Mouse (Mus musculus) lung, adult 18-20 months (tissue): ENCODE measurements at regions not wholly inside any gene's neighbourhood (a gene's known extent, or its start where the extent isn't known, plus 50 kb on each side); places are given as distances from the start of the nearest gene placed in this dataset.

Experiments used
- DNase-seq, 2 experiments: peaks; one replicate each; pipeline ENCODE4 v3.0.0; 2022; ENCODE audit warnings: mixed read lengths in 2 of 2

DNA sequence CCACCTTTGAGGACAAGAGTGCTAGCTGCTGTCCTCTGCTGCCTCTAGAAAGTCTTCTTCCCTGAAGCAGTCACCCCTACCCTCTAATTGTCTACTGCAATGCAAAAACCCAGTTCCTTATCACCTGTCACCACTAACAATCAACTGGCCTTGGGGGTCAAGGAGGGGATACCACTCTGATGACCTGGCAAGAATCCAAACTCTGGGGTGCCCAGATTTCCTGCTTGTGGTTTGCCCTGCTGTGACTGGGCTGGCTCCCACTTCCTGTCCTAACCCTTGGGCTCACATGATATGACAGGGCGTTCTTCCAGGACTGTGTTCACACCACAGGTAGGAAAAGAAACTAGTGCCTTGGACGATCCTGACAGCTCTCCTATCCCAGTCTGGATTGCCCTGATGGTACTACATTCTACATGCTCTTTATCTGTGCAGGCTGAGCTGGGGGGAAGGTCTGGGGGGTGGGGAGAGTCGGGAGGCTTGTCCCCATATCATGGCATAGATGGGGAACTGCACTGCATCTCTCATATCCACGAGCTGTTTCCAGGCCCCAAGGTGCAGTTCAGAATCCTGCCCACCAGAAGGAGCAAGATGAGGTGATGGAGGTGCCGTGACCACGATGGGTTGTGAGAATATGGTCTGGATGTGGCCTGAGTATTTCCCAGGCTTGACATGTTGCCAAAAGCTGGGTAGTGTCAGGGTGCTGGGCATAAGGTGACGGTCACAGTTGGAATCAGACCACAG is 81.0 kb downstream of the Maf start:
- DNase-seq: no peak

DNA sequence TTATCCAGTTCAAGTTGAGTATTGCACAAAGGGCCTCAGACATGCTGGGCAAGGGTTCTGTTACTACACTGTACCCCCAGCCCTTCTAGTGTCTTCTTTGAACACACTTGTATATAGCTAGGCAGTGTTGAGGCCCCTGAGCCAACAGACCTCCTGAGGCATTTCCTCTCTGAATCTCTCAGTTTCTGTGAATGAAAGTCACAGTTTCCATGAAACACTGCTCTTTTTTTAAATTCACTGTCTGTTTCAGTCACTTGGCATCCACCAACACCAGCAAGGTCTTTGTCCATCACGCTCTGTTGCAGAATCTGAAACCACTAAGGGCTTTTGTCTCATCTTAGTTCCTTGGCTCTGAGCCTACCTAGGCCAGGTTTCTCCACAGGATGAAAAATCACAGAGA is 82.5 kb downstream of the Maf start:
- DNase-seq: no peak

DNA sequence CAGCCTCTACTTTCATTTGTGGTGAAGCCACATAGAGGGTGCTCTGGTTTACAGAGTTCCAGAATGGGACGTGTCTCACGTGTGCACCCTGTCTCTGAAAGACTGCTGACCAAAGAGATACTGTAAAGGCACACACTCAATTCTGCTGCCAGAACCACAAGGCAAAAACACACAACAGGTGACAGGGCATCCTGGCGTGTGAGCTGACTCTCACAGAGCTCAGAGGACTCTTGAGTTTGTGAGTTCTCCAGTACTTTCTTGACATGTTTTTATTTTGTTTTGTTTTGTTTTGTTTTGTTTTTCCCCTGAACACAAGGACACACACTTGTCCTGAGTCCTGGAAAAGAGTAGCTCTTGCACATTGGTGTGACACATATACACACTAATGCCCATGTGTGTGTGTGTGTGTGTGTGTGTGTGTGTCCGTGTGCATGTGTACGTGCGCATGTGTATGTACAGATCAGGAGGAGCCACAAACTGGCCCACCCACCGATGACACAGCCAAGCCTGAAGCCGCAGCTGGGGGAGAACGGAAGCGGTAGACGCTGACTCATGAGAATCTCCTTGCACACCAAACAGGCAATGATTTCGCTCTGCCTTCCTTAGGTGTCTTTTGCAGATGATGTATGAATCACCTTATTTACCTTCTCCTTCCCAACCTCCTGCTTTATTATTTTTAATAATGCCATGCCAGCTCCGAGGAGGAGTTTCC is 89.4 kb downstream of the Maf start:
- peak; percentile 5 to 27 for DNase-seq

DNA sequence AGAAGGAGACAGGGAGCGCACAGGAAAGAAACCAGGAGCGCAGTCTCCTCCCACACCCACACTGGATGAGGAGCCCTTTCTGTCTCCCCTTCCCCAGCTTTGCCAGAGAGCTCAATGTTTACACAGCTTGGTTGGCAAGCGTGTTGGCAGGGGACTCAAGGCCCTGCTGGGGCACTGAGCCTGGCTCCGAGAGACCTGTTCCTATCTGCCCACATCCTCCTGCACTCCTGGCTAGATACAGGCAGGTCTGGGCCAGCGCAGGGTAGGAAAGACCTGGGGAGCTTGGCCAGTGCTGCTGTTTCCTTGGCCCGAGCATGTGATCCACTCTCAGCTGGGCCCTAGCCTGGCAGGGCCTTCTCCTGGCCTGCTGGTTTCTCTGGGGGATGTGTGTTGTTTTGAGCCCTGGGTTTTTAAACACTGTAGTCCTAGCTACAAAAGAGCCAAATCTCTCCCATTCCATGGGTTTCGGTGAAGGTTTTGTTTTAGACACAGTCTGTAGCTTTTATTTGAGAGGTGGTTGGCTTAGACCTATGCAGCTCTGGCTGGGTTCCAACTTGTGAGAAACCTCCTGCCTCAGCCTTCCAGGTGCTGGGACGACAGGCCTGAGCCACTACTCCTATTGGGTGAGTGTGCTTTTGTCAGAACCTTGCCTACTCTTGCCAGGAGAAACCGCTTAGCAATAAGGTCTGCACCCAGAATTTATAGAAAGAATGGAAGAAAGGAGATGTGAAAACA is 90.6 kb downstream of the Maf start:
- no peak for DNase-seq

DNA sequence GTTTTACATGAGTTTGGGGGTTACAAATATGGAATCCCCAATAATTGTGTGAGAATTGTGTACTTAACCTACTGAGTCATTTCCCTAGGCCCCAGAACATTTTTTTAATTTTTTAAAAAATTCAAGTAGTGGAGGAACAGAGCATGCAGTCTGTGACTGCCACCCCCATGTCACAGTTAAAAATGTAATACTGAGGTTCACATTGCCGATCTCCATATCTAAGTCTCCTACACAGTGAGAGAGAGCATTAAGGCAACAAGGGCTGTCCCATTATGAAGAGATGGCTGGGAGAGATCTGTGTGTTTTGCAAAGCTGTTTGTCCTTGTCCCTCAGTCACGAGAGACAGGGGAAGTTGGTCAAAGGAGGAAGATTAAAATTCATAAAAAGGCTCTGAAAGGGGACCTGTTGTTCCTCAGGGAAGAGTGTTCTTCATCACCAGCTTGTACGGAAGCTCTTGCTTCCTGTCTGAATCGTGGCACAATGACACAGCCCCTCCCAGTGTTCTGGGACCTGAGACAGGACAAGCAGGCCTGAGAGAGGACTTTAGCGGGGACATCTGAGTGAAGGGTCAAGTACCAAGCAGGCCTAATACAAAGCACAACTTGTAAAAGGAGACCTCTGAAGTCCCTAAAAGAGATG is 93.5 kb downstream of the Maf start:
- peak in 1 of 2 experiments; percentile 2 for DNase-seq

- DNase-seq: no peak
Measured at GRCm38 (mm10) chr8:115612119-115612518, 95.5 kb downstream of the Maf start.

- DNase-seq: no peak
Measured at GRCm38 (mm10) chr8:115599771-115600170, 107.8 kb downstream of the Maf start.

GRCm38 (mm10) chr8:115597226-115597953 is 110.2 kb downstream of the Maf start:
- no peak for DNase-seq

DNA sequence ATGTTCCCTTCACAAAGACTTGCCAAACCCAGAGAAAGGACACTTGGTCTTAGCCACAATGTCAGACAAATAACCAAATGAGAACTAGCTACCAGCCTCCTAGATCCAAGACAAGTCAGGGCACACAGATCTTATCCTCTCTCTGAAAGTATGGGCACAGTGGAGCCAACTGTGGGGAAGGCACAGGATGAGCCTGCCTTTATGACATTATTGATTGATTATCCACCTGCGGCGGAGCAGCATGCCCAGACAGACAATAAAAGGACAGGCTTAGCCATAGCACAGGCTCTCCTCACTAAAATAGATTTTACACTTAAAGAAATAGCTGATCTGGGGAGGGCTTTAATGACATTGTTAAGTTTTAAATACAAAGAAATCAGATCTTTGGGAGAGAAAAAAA is 117.9 kb downstream of the Maf start:
- DNase-seq: no peak

GRCm38 (mm10) chr8:115589076-115589475 is 118.5 kb downstream of the Maf start:
- DNase-seq: no peak

DNA sequence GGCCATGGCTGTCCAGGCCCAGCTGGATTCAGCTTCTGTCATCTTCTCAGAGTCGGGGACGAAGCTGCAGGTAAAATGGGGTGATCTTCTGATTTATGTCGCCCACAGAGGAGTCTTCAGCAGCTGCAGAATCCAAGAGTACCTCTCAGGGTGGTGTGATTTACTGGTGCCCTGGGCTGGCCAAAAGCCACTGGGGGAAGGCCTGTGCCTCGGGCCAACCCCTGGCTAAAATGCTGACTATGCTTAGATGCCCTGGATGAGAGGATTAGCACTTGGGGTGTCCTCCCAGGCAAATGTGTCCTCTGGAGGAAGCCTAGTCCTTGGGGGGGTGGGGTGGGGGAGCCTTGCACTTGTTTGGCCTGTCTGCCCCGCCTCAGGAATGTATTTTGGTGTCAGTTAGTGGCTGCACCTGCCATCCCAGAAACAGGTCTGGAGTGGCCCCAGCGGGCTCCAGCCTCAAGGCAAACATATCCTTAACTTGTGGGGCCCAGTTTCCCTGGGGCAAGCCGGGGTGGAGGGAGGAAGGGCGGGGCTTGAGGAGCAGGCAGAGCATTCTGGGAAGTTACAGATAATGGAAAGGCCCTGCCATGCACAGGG is 123.2 kb downstream of the Maf start:
- no peak for DNase-seq

- DNase-seq: no peak
Measured at GRCm38 (mm10) chr8:115583221-115583620, 124.4 kb downstream of the Maf start.

- DNase-seq: no peak
Measured at GRCm38 (mm10) chr8:115581940-115582517, 125.6 kb downstream of the Maf start.

DNA sequence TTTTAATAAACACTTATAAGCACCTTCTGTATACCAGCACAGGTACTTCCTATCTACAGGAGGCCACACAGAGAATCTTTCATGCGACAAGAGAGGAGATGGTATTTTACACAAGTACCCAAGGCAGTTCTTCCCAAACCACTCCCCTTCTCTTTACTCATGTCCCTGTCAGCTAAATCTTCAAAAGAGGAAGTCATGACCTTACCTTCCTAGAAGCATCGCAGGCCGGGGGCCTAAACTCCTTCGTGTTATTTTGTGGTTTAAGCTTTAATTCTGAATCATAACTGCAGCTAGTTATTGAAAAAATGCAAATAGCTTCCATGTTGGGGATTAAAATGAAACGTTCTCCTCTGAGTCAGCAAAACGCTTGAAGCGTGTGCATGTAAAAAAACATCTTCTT is 139.2 kb downstream of the Maf start:
- no peak for DNase-seq

- DNase-seq: no peak
Measured at GRCm38 (mm10) chr8:115565768-115566167, 141.8 kb downstream of the Maf start.

- DNase-seq: no peak
Measured at GRCm38 (mm10) chr8:115562362-115562761, 145.2 kb downstream of the Maf start.

DNA sequence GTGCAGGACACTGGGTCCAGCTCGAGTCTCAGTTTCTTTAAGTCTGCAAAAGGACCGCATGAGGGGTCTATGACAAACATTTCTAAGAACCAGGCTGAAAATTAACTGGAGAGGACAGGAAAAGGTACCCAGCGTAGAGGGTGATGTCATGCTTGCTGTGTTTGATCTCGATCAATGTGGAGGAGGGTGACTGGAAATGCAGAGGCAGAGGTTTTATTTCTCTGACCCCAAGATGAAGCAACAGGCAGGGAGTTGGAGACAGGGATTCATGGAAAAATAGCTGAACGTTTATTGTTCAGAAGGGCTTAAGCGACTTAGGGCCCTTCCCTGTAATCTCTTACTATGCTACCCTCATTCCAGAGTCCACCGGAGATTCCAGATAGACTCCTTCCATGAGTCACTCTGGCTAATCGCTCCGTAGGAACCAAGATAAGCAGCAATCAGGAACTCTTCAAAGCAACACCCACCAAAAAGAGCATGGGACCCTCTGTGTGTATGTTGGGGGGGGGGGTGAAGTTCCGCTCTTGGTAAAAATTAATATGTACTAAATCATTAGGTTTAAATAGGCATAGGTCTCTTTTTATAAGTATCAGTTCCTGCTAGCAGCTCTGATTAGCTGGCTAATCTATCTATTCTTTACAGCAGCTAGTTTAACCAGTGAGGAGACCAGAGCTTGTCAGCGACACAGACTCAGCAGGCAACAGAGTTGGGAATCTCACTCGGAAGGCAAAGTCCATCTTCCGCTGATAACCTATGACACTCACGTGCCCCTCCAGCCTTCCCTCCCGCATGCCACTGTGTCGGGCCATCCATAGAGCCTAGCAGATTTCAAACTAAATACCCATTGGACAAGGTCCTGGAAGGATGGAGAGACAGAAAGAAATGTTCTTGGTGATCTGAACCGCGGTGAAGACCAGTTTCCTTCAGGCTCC is 146.3 kb downstream of the Maf start:
- no peak for DNase-seq

DNA sequence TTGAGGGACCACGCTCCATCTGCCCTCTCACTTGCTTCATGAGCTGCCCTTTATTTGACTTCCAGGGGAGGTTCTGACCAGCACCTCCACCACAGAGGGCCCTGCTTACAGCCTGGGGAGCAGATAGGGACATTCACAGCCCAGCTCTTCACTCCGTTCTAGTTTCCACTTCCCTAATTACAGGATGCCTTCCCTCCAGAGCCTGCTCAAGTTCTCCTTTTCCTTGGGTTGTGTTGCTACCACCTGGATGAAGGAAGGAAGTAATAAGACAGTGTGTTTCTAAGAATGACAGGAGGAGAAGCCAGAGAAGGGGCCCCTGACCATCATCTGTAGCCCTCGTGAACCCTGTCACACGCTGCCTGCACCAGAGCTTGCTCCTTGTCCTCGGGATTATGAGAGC is 152.1 kb downstream of the Maf start:
- DNase-seq: no peak

DNA sequence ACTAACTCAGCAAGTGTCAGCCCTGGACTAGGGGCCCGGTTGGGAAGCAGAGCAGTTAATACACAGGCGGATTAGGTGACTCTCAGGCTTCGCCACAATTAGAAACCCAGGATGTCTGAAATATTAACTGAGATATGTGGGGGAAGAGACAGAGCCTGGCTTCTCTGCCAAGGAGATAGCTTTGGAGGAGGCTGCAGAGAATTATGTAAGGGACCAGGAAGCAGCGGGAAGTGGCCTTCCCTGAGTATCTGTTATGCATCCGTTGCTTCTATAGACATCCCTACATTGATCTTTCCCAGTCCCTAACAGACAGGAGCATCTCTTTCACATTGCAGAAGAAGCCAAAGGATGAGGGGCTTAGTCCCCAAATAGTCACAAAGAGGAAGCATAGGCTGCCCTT is 153.4 kb downstream of the Maf start:
- DNase-seq: no peak

DNA sequence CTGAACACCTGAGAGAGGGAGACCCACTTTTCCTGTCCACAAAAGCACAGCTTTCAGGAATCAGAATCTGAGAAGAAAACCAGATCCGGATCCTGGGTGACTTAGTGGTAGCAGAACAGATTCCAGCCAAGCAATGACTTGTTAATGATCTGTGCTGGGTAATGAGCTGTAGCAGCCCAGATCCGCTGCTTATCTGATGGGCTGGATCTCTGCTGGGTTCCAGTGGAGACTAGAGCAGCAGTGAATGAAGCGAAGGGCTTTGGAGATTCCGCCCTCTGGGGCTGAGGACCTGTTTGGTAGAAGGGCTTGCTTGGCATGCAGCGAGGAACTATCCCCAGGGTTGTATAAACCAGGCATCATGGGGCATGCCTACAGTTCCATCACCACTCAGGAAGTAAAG is 156.3 kb downstream of the Maf start:
- DNase-seq: no peak

DNA sequence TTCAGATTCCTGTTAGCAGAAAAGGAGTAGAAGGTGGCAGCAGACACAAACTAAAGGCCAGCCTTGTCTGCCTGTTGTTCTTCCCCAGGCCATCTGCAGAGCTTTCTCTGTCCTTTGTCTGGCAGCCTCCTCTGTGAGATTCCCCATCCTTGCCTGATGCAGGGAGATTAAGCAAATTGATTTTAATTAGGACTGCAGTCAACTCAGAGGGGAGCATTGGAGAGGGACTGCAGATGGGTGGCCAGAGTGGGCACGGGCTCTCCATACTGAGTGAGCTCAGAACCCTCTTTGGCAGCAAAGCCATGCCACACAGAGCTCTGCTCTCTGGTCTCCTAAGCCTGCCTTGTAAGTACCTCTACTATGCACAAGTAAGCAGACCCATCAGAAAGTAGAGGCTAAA is 158.5 kb downstream of the Maf start:
- DNase-seq: no peak
